Mouse (Mus musculus): ENCODE results near the gene Tmprss3. TPM values are rescaled to one million over a fixed set of nuclear protein-coding genes. Genes with fewer than 3 reads are reported as not detected.

Gene Tmprss3
- total RNA-seq (2014; rRNA removed) (not detected in 2 replicates), polyA plus RNA-seq (2015; fragmentation: Nextera tagmentation; extraction: Ambion mirVana) (not detected in 2 replicates)

- Histone ChIP-seq H3K4me3 (ENCODE audit: low read depth, low read length) (no peak within 1 kb of the TSS), H3K27ac (ENCODE audit: low read depth, low read length) (no peak within 1 kb of the TSS), H3K4me2 (ENCODE audit: low read depth) (no peak within 1 kb of the TSS), H3K4me1 (ENCODE audit: insufficient read depth) (no peaks in the 10 kb centered on the region), H3K27me3 (ENCODE audit: insufficient read depth, low read length) (no peaks in the 10 kb centered on the region), H3K9me3 (ENCODE audit: low read length) (no peaks in the 10 kb centered on the region), H3K9ac (no peak within 1 kb of the TSS), H3K36me3 (ENCODE audit: insufficient read depth) (no peaks in the 10 kb centered on the region)
- ATAC-seq (no peak), DNase-seq (no peak)
- WGBS: 87% methylated on average over 11 of the region's 11 CpGs
- no peak for TF ChIP-seq CTCF (IDR thresholded peaks at IDR 0.05; ENCODE audit: low read depth)
These were observed at the start of gene Tmprss3 for GRCm38 (mm10) chr17:31198877-31199276. Gene Tmprss3, minus strand, starts transcription at chr17:31198977.

- Histone ChIP-seq H3K4me2 (ENCODE audit: low read depth) (no peak overlapping the region), H3K27me3 (ENCODE audit: insufficient read depth, low read length) (no peaks in the 10 kb centered on the region), H3K4me1 (ENCODE audit: insufficient read depth) (no peaks in the 10 kb centered on the region), H3K9me3 (ENCODE audit: low read length) (no peaks in the 10 kb centered on the region), H3K9ac (no peak overlapping the region), H3K4me3 (ENCODE audit: low read depth, low read length) (no peak overlapping the region), H3K36me3 (ENCODE audit: insufficient read depth) (no peaks in the 10 kb centered on the region), H3K27ac (ENCODE audit: low read depth, low read length) (no peak overlapping the region)
- DNase-seq (no peak), ATAC-seq (no peak)
- 47% methylated on average over 5 of the region's 5 CpGs for WGBS
- no peak for TF ChIP-seq CTCF (IDR thresholded peaks at IDR 0.05; ENCODE audit: low read depth)
These were observed 48.4 kb upstream of the Tmprss3 start for GRCm38 (mm10) chr17:31247144-31247543.

- ATAC-seq: no peak
These were observed 46.5 kb upstream of the Tmprss3 start for GRCm38 (mm10) chr17:31245321-31245720.

GRCm38 (mm10) chr17:31242764-31243163, 44.0 kb upstream of the Tmprss3 start:
- H3K9me3 ChIP-seq (ENCODE audit: low read length): no peaks in the 10 kb centered on the region
- DNase-seq: no peak
- TF ChIP-seq CTCF (IDR thresholded peaks at IDR 0.05; ENCODE audit: low read depth): peak; percentile 36; the same call in 1 of the 2 replicates
- H3K4me1 ChIP-seq (ENCODE audit: insufficient read depth): no peaks in the 10 kb centered on the region
- 0% methylated on average over 1 of the region's 1 CpGs for WGBS
- no peak for ATAC-seq
- H3K36me3 ChIP-seq (ENCODE audit: insufficient read depth): no peaks in the 10 kb centered on the region
- H3K9ac ChIP-seq: no peak overlapping the region
- H3K27me3 ChIP-seq (ENCODE audit: insufficient read depth, low read length): no peaks in the 10 kb centered on the region
- H3K27ac ChIP-seq (ENCODE audit: low read depth, low read length): no peak overlapping the region
- no peak overlapping the region for H3K4me2 ChIP-seq (ENCODE audit: low read depth)
- no peak overlapping the region for H3K4me3 ChIP-seq (ENCODE audit: low read depth, low read length)

More at GRCm38 (mm10) chr17:31245321-31245720, 46.5 kb upstream of the Tmprss3 start:
- no peak overlapping the region for H3K4me3 ChIP-seq (ENCODE audit: low read depth, low read length)
- DNase-seq: no peak
- H3K9me3 ChIP-seq (ENCODE audit: low read length): no peaks in the 10 kb centered on the region
- H3K9ac ChIP-seq: no peak overlapping the region
- no peaks in the 10 kb centered on the region for H3K36me3 ChIP-seq (ENCODE audit: insufficient read depth)
- no peaks in the 10 kb centered on the region for H3K4me1 ChIP-seq (ENCODE audit: insufficient read depth)
- H3K4me2 ChIP-seq (ENCODE audit: low read depth): no peak overlapping the region
- 84% methylated on average over 5 of the region's 5 CpGs for WGBS
- no peaks in the 10 kb centered on the region for H3K27me3 ChIP-seq (ENCODE audit: insufficient read depth, low read length)
- TF ChIP-seq CTCF (IDR thresholded peaks at IDR 0.05; ENCODE audit: low read depth): no peak
- H3K27ac ChIP-seq (ENCODE audit: low read depth, low read length): no peak overlapping the region

- Histone ChIP-seq H3K27me3 (ENCODE audit: insufficient read depth, low read length) (no peaks in the 10 kb centered on the region), H3K4me1 (ENCODE audit: insufficient read depth) (no peaks in the 10 kb centered on the region), H3K4me2 (ENCODE audit: low read depth) (no peak overlapping the region), H3K9ac (no peak overlapping the region), H3K27ac (ENCODE audit: low read depth, low read length) (no peak overlapping the region), H3K36me3 (ENCODE audit: insufficient read depth) (no peaks in the 10 kb centered on the region), H3K4me3 (ENCODE audit: low read depth, low read length) (no peak overlapping the region), H3K9me3 (ENCODE audit: low read length) (no peaks in the 10 kb centered on the region)
- TF ChIP-seq CTCF (IDR thresholded peaks at IDR 0.05; ENCODE audit: low read depth): no peak
- ATAC-seq (no peak), DNase-seq (no peak)
- 80% methylated on average over 8 of the region's 8 CpGs for WGBS
These were observed 42.4 kb upstream of the Tmprss3 start for GRCm38 (mm10) chr17:31241156-31241555.

- no peak for ATAC-seq
- no peaks in the 10 kb centered on the region for H3K9me3 ChIP-seq (ENCODE audit: low read length)
- H3K27ac ChIP-seq (ENCODE audit: low read depth, low read length): no peak overlapping the region
- no peak overlapping the region for H3K9ac ChIP-seq
- no peak overlapping the region for H3K4me2 ChIP-seq (ENCODE audit: low read depth)
- WGBS: 81% methylated on average over 7 of the region's 7 CpGs
- H3K4me1 ChIP-seq (ENCODE audit: insufficient read depth): no peaks in the 10 kb centered on the region
- DNase-seq: no peak
- no peak overlapping the region for H3K4me3 ChIP-seq (ENCODE audit: low read depth, low read length)
- no peak for TF ChIP-seq CTCF (IDR thresholded peaks at IDR 0.05; ENCODE audit: low read depth)
- H3K27me3 ChIP-seq (ENCODE audit: insufficient read depth, low read length): no peaks in the 10 kb centered on the region
- H3K36me3 ChIP-seq (ENCODE audit: insufficient read depth): no peaks in the 10 kb centered on the region
These were observed 39.6 kb upstream of the Tmprss3 start for GRCm38 (mm10) chr17:31238234-31239020.

GRCm38 (mm10) chr17:31235915-31236314, 37.1 kb upstream of the Tmprss3 start:
- H3K27me3 ChIP-seq (ENCODE audit: insufficient read depth, low read length): no peaks in the 10 kb centered on the region
- H3K27ac ChIP-seq (ENCODE audit: low read depth, low read length): no peak overlapping the region
- H3K4me3 ChIP-seq (ENCODE audit: low read depth, low read length): no peak overlapping the region
- ATAC-seq (no peak), DNase-seq (no peak)
- H3K4me1 ChIP-seq (ENCODE audit: insufficient read depth): no peaks in the 10 kb centered on the region
- H3K36me3 ChIP-seq (ENCODE audit: insufficient read depth): no peaks in the 10 kb centered on the region
- H3K9me3 ChIP-seq (ENCODE audit: low read length): no peaks in the 10 kb centered on the region
- no peak overlapping the region for H3K9ac ChIP-seq
- no peak overlapping the region for H3K4me2 ChIP-seq (ENCODE audit: low read depth)
- TF ChIP-seq CTCF (IDR thresholded peaks at IDR 0.05; ENCODE audit: low read depth): no peak
- 96% methylated on average over 1 of the region's 1 CpGs for WGBS

All from forebrain, postnatal 0 days (tissue).